Mouse (Mus musculus) liver, embryonic 14.5 days (tissue): ENCODE measurements around the gene Plpp3.

ENCODE experiments used
- CTCF ChIP-seq: IDR thresholded peaks from 2 replicates; pipeline ENCODE4 v1.5.1; 2016; ENCODE audit warnings: antibody characterized with exemption, low read depth, control low read depth
- EP300 ChIP-seq: IDR thresholded peaks from 2 replicates; pipeline ENCODE4 v1.6.1; 2016; ENCODE audit warnings: antibody characterized with exemption, low read depth

DNA sequence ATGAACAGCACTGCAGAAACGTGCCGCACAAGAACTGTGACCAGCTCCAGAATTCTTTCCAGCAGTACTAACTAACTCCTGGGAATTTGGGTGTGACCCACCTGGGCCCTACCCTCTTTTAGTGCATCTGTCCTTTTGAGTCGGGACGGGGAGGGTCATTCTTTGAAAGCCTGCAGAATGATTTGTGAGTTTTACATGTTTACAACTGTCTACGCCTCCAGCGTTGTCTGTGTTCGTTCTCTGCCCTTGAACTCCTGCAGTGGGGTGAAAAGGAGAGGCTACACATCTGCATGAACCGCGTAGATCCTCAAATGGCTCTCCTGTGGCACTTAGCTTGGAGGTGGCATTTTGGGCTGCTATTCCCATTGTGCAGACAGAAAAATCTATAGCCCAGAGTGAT lies 39.0 kb downstream of the Plpp3 start:
- no peak for TF ChIP-seq CTCF
- TF ChIP-seq EP300 = no peak
